Mouse (Mus musculus): ENCODE measurements around the gene Htr6.

Gene Htr6

DNA sequence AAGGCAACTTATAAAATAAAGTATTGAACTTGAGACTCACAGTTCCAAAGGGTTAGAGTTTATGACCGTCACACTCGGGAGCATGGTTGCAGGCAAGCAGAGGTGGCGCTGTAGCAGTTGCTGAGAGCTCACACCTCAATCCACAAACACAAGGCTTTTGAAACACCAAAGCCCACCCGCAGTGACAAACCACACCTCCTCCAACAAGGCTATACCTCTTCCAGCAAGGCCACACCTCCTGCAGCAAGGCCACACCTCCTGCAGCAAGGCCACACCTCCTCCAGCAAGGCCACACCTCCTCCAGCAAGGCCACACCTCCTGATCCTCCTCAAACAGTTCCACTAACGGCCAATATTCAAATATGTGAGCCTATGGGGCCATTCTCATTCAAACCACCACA, 30.8 kb downstream of the Htr6 start:
- no peak for DNase-seq (ENCODE audit: low read depth)

DNA sequence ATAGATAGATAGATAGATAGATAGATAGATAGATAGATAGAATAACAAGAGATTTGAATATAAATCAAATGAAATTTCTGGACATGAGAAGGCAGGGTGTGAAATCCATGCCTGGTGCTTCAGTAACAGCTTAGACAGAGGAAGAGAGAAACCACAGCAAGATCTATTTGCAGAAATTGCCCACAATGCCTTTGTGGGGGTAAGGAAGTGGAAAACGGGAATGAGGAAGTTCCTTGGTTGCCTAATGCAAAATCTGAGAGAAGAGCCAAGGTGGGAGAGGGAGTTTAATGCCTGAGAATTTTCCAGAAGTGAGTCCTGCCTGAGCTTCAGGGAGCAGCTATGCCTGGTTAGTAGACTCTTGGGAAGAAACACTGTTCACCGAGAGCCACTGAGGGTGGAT, 31.8 kb downstream of the Htr6 start:
- DNase-seq (ENCODE audit: low read depth): no peak

DNA sequence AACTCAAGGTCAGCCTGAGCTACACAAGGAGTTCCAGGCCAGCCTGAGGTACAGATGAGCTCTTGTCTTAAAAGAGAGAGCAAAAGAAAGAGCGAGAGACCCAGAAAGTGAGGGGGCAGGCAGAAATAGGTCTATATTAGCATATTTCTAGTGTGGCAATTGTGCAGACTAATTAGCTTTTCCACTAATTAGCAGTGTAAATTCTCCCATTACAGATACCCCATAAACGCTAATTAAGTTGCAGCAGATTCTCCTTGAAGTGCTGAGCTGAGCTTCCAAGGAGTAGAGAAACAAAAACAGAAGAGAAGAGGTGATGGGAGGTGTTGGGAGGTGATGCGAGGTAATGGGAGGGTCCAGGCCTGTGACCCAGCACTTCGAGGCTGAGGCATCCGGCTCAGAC, 32.8 kb downstream of the Htr6 start:
- DNase-seq (ENCODE audit: low read depth): no peak

DNA sequence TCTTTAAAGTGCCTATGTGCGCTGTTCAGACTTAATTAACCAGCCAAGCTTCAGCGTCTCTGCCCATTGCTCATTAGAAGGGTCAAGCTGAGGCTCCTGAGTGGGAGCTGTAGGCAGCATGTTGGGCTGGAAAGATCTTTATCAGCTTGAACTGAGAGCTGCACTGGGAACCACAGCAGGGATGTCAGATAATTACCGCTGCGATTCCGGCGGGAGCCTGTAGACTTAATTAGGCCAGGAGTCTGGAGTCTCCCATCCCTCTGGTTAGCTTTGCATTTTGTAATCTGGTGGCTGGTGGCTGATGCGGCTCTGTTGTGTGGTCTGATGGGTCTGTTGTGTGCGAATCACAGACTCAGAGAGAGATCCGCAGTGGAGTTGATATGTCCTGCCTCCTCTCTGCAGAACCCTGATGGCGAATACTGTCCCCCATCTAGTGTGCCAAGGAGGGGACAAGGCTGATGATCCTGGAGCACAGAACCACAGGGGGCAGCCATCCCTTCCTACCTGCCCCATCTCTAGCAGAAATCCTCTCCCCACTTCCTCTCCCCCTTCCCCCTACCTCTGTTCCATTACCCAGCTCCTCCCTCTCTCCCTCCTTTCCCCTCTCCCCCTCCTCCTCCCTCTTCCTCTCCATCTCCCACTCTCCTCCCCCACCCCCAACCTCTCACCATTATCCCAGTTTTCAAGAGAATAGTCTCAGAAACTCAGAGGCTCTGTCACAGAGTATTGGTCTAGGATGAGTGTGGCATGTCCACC, 35.1 kb downstream of the Htr6 start:
- DNase-seq (ENCODE audit: low read depth): no peak

DNA sequence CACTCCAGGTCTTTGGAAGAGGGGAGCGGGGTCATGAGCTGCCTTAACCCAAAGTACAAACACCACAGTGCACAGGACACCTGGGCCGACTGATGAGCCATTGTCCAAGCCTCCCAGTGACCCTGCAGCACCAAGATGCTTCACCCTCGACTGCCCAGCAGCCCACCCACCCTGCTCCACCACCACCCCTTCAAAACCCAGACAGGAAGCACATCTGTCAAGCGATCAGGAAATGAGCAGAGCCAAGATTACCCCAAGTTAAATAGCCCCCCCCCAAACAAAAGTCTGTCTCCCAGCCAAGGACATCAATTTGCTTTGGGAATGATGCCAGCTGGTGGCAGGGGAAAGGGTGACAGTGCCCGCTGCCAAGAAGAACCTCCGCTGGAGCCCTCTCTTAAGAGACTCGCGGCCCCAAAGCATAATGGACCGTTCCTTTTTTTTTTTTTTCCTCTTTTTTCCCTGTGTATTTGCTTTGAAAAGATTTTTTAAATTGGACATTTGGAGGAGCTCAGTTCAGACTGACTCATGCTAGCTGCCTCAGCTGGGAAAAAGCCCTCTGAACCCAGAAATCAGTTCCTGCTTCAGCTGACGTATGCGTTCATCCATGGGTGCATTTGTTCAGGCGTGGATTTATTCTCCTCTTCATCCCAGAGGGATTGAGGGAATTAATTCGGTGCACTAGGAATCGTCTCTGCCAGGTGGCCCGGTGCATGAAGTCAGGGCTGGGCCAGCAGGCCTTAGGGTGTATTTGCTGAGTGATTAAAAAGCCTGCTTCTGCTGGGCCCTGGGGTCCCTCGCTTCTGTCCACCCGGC, 37.4 kb downstream of the Htr6 start:
- no peak for DNase-seq (ENCODE audit: low read depth)

DNA sequence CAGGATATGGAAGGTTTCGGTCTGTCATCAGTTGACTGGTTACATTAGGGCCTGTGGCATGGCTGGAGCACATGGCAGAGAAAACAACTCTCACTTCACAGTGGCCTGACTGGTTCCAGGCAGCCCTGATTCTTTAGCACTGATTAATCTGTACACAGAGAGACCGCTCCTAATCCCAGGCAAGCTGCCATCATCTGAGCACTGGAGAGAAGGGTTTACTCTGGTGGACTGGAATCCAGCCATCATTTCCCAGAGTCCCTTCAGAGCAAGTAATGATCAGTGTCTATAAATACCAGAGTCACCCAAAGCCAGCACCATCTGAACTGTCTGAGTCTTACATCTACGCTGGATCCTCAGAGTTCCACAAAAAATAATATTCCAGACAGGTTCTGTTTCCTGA, 39.6 kb downstream of the Htr6 start:
- DNase-seq (ENCODE audit: low read depth): peak; percentile 2

DNA sequence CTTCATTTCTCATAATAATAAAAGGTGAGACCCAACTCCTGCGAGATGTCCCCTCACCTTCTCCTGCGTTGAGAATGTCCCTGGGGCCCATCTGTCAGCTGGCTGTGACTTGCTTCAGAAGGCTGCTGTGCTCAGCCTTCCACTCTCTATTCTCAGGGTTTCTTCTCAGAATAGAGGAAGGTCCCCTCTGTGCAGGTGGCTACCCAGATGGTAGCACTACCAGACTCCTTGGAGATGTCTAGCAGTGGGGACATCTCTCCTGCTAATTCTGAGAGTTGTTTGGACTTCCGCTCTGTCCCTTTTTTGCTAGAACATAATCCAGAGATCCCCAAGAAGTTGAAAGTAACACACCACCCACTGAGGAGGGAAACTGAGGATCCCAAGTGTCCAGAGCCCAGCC, 40.4 kb downstream of the Htr6 start:
- no peak for DNase-seq (ENCODE audit: low read depth)

DNA sequence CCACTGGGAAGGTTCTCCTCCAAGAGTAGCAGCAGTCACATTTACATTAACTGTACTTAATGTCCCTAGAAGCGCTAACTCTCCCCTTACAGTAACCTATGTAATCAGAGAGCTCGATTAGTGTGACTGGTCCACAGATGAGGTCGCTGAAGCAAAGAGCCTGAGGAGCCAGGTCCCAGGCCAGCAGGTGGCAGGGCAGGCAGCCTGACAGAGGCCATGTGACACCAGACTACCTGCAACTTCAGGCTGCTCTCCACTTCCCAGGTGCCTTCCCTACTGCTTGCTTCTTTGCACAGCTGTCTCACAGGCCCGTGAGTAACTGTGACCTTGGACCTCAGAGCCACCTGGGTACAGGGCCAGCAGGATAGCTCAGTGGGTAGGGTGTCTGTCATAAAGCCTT, 40.8 kb downstream of the Htr6 start:
- no peak for DNase-seq (ENCODE audit: low read depth)

DNA sequence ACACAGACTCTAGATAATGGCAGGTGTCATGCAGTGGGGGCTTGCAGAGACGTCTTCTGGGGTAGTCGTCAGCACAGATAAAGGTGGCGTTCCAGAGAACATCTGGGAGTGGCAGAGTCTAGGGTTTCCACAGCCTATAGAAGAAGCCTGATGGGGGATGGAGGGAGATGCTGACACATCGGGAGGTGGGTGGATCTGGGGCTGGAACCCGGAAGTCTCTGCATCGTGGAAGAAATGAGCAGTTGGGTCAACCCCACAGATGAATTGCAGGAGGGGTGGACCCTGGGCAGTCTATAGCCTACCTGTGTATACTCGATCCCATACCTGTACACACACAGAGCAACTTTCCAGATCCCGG, 41.4 kb downstream of the Htr6 start:
- DNase-seq (ENCODE audit: low read depth): no peak

DNA sequence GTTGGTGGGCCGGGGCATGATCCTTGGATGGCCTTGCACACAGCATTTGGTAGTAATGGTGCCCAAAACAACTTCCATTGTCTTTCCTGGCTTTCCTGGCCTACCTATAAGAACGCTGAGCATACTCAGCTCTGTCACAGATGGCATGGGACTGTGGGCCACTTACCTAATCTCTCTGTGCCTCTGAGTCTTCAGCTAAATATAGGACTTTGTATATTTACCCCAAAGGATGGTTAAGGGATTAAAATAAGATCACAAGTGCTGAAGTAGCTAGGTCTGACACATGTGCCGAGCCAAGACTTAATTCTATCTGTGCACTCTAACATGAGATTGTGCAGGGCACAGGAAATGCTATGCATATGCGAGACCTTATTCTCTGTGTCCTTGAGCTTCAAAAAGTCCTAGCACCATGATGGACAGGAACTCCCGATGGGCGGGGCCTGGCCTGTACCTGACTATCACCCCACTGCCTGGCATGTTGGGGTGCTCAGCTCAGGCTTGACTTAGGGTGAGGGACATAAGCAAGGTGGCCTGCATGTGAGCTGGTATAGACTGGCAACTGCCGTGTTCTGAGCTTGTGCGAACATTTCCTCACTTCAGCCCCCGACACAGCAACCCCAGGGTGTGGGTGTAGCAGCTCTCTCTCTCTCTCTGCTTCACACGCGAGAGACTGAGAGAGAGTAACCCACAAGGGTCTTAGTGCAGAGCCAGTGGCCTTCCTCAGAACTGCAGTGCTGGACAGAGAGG, 41.9 kb downstream of the Htr6 start:
- no peak for DNase-seq (ENCODE audit: low read depth)

DNA sequence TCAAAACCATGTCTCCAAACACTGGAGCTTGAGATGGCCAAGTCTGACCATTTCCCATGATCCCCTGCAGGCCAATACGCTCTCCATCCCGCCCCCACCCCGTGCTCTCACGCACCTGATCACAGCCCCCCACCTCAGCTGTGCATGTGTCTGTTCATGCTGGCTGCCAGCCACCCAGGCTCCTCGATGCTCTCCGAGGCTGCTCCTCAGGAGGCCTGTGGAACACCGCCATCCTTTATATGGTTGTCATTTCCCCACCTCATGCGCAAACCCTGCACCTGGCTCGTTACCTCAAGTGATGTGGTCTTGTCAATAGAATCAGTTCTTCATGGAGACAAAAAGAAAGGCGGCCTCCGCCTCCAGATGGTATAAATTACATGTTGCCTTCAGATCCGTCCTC, 42.8 kb downstream of the Htr6 start:
- no peak for DNase-seq (ENCODE audit: low read depth)

DNA sequence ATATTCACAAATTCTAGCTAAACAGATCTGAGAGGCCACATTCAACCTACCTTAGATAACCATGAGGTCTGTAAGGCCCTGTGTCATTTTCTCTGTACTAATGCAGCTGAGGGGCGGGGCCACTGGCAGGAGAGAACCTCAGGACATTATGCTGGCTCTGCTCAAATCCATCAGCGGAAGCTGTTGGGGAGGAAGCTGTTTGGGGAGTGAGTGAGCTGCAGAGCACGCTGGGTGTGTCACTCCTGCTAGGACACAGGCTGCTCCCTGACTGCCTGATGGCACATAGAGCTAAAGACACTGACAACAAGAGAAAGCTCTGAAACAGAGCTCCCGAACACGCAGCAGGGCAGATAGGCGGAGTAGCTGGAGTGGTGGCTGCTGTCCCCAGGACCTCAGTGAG, 44.7 kb downstream of the Htr6 start:
- no peak for DNase-seq (ENCODE audit: low read depth)

DNA sequence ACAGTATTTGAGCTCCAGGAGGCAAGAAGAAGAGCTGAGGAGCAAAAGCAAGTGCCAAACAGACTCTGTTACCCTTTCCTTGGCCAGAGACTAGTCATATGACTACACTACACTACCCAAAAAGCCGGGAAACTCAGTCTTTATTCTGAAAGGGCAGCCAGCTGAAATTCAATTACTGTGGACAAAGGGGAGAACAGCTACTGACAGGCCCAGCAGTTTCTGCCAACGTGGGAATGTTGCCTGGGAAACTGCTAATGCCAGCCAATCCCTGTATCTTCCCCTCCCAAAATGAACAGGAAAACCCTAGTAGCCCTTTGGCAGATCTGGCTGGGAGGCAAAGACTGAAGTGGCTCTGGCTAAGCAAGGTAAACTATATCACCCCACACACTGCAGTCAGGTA, 51.0 kb downstream of the Htr6 start:
- no peak for DNase-seq (ENCODE audit: low read depth)

DNA sequence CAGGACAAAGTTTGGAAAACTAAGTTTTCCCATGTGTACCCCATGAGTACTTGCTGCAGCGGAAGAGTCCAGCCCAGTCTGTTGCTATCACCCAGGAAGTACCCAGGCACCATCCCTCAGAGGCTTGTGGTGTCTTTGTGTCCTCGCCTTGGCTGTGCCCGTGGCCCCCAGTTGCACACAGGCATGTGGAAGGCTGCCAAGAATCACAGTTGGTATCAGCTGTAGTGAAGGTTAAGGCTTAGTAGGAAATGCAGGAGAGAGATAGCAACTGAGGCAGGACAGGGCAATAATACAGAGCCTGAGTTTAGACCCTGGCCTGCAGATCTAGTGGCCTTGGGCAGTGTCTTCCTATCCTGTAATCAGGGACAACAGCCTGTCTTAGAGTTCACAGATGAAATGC, 55.0 kb downstream of the Htr6 start:
- no peak for DNase-seq (ENCODE audit: low read depth)

DNA sequence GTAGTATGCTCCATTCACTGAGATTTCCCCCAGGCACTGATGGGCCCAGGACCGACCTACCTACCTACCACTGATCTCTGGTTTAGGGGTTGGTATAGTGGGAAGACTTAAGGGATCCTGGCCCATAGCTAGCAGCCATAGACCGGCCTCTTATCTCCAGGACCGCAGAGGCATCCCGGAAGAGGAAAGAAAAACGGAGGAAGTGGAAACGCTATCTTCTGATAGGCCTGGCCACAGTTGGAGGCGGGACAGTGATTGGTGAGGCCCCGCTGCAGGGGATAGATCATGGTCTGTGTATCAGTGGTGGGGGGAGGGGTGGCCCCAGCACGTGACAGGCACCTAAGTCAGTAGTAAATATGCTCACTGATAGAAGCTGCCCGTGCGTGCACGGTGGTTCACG, 56.0 kb downstream of the Htr6 start:
- no peak for DNase-seq (ENCODE audit: low read depth)

DNA sequence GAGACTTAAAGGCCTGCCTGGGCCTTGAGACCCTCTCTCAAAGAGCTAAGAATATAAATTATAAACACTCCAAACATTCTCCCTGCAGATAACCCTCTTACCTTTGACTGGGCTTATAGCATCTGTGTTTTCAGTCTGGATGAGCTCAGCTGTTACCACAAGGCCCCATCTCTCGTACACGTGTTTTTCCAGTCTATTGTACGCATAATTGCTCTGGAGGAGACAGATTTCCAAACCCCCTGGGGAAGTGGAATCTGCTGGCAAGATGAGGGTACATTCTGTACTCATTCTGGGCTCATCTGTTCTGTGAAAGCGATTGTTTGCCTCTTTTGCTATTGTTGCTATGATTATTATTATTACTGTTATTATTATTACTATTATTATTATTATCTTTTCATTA, 56.4 kb downstream of the Htr6 start:
- no peak for DNase-seq (ENCODE audit: low read depth)

DNA sequence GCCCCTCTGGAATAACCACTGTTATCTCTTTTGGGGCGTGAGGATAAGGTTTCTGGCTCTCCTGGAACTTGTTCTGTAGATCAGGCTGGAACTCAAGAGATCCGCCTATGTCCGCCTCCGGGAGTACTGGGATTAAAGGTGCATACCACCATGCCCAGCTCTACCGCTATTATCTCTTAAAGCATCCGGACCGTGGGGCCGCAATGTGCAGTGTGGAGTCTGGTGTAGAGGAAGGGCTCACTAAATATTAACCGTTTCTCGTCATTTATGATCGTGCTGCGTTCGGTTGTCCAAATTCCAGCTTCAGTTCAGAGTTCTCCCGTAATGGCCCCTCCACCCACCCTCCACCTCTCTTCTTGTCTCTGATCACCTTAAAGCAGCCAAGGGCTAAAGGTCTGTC, 57.0 kb downstream of the Htr6 start:
- DNase-seq (ENCODE audit: low read depth): no peak

DNA sequence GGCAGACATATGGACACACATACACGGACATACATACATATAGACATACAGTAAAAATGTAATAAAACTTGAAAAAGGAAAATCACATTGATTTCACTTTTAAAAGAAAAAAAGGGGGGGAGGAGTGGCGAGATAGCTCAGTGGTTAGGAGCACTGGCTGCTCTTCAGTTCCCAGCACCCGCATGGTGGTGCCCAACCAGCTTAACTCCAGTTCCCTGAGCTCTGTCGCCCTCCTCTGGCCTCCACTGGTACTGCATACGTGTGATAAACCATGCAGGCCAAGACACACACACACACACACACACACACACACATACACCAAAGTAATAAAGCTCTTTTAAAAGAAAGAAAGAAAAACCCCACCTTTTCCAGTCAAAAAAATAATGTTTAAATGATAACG, 60.6 kb downstream of the Htr6 start:
- peak; percentile 8 for DNase-seq (ENCODE audit: low read depth)

DNA sequence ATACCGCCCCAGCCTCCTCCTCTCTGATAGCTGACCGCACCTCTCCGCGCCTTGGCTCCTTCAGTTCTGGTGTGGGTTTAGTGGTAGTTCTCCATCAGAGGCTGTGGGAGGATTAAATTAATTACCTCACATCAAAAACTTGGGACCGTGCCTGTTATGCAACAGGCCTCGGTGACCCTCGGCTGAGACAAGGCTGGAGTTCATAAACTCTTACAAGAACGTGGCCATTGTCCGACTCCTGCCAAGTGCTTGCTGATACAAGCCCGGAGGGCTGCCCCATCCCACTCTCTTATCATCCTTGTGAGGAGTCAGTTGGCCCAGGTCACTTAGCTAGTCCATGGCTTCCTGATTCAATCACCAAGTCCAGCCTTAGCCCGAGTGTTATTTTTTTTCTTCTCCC, 62.1 kb downstream of the Htr6 start:
- DNase-seq (ENCODE audit: low read depth): no peak

DNA sequence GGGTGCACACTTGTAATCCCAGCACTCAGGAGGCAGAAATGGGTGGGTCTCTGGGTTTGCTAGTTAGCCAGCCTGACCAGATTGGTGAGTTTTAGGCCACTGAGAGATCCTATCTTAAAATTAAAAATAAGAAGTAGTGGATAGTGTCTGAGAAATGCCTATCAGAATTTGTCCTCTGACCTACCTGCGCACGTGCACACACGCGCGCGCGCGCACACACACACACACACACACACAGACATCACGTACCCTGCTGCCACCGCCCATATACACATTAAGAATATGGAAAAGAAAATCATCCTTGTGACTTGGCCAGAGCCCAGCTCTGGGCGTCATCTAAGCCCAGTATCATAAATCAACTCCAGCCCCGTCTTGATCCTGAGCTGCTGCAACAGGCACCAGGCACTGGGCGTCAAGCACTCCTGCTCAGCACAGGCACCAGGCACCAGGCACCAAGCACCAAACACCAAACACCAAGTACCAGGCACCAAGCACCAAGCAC, 64.1 kb downstream of the Htr6 start:
- DNase-seq (ENCODE audit: low read depth): peak; percentile 31
